Mouse (Mus musculus): Measurements from ENCODE around the gene Bbs4. TPM values are rescaled to one million over a fixed set of nuclear protein-coding genes. Genes with fewer than 3 reads are reported as not detected.

Bbs4 gene
- polyA plus RNA-seq, 1 experiment from 2014 or later: 18.7 TPM

DNA sequence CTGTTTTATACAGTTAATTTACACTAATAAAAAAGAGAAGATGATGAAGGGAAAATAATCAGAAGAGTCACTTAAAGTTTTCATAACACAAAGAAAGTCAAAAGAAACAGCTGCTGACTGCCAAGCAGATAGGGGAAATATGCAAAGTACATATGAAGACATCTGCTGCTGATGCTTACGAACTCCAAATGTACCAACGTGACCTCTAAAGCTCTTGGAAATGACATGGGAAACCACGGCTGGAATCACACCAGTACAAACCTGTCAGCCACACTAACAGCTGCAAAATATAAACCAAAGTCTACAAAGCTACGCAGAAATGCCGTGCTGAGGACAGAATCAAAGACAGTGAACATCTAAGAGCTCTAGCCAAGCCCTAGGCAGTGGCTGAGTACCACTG, 14.2 kb downstream of the Bbs4 start:
- Histone ChIP-seq H3K27ac (no peak overlapping the region), H3K4me3 (no peak overlapping the region), H3K4me1 (no peaks in the 10 kb centered on the region), H3K36me3 (peaks cover 38% of the 10 kb centered on the region), H3K4me2 (replicated peaks) (no peak overlapping the region), H3K9ac (no peak overlapping the region), H3K9me3 (no peaks in the 10 kb centered on the region), H3K27me3 (no peaks in the 10 kb centered on the region)
- ATAC-seq (ENCODE audit: insufficient number of reproducible peaks, insufficient read depth, low FRiP score, low TSS enrichment): no peak
- 80% methylated on average over 5 of the region's 5 CpGs for WGBS

DNA sequence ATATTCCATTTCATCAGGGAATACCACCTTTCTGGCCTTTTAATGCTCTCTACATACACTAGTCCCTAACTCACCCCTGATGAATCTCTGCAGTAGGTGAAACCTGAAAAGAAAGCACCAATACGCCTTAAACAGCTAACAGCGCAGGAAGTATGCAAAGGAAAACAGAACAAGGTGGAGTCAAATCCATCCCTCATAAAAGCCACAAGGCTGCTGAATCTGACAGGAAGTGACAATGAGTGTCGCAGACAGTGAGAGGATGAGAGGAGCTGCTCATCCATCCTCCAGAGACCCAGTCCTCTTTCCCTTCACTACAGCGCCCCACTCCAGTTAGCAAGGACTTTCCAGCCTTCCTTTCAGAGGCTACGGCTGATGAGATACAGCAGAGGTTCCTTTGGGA, 14.9 kb downstream of the Bbs4 start:
- Histone ChIP-seq H3K4me1 (no peaks in the 10 kb centered on the region), H3K36me3 (peaks cover 39% of the 10 kb centered on the region), H3K27me3 (no peaks in the 10 kb centered on the region), H3K4me2 (replicated peaks) (no peak overlapping the region), H3K9me3 (no peaks in the 10 kb centered on the region), H3K9ac (no peak overlapping the region), H3K27ac (no peak overlapping the region), H3K4me3 (no peak overlapping the region)
- ATAC-seq (ENCODE audit: insufficient number of reproducible peaks, insufficient read depth, low FRiP score, low TSS enrichment): no peak
- 88% methylated on average over 5 of the region's 5 CpGs for WGBS

DNA sequence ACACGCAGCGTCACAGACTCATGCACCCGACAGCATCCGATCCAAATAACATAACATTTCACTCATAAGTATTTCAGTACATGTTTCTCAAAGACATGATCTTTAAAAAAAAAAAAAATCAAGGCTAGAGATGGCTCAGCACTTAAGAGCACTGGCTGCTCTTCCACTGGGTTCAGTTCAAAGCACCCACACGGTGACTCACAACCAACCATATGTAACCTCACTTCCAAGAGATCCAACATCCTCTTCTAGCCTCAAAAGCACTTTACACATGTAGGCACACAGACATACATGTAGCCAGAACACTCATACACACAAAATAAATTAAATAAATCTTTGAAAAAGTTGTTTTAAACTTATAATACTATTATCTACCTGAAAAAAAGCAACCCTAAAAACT, 15.4 kb downstream of the Bbs4 start:
- Histone ChIP-seq H3K36me3 (peaks cover 45% of the 10 kb centered on the region), H3K4me3 (no peak overlapping the region), H3K4me2 (replicated peaks) (no peak overlapping the region), H3K27me3 (no peaks in the 10 kb centered on the region), H3K27ac (no peak overlapping the region), H3K9me3 (no peaks in the 10 kb centered on the region), H3K9ac (no peak overlapping the region), H3K4me1 (no peaks in the 10 kb centered on the region)
- ATAC-seq (ENCODE audit: insufficient number of reproducible peaks, insufficient read depth, low FRiP score, low TSS enrichment): no peak
- 89% methylated on average over 5 of the region's 5 CpGs for WGBS

DNA sequence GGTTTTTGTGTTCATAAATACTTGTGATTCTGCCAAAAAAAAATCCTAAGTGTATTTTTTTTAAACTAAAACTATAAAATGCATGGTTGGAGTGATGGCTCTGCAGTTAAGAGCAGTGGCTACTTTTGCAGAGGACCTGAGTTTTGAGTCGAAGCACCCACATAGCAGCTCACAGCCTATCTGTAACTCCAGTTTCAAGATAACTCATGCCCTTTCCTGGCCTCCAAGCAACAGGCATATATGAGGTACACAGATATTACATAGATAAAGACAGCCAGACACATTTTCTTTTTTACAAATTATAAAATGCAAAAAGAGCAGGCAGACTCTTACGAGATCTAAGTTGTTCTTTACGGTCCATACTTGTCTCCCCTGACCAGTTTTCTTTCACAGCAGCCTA, 16.8 kb downstream of the Bbs4 start:
- Histone ChIP-seq H3K27ac (no peak overlapping the region), H3K9me3 (no peaks in the 10 kb centered on the region), H3K4me1 (no peaks in the 10 kb centered on the region), H3K9ac (no peak overlapping the region), H3K27me3 (no peaks in the 10 kb centered on the region), H3K36me3 (peaks cover 34% of the 10 kb centered on the region), H3K4me2 (replicated peaks) (no peak overlapping the region), H3K4me3 (no peak overlapping the region)
- WGBS: 90% methylated on average over 3 of the region's 3 CpGs
- no peak for ATAC-seq (ENCODE audit: insufficient number of reproducible peaks, insufficient read depth, low FRiP score, low TSS enrichment)

DNA sequence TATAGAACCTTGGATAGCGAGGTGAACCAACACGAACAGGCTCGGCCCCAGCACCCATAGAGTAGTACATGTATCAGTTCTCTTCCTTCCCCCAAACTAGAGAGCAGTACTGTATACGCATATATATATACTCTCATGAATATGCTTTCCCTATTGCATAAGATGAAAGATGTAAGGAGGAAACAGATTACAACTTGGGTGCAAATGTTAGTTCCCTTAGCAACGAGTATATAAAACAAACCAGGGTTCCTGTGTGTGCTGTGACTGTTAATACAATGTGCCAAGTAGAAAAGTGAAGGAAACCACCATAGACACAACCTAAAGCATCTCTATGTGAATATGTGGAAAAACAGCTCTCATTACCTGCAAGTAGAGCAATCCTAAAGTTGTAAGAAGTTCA, 23.3 kb downstream of the Bbs4 start:
- Histone ChIP-seq H3K9ac (no peak overlapping the region), H3K4me2 (replicated peaks) (no peak overlapping the region), H3K27ac (no peak overlapping the region), H3K9me3 (no peaks in the 10 kb centered on the region), H3K27me3 (no peaks in the 10 kb centered on the region), H3K4me1 (no peaks in the 10 kb centered on the region), H3K4me3 (no peak overlapping the region), H3K36me3 (peaks cover 36% of the 10 kb centered on the region)
- WGBS: 90% methylated on average over 5 of the region's 5 CpGs
- no peak for ATAC-seq (ENCODE audit: insufficient number of reproducible peaks, insufficient read depth, low FRiP score, low TSS enrichment)

DNA sequence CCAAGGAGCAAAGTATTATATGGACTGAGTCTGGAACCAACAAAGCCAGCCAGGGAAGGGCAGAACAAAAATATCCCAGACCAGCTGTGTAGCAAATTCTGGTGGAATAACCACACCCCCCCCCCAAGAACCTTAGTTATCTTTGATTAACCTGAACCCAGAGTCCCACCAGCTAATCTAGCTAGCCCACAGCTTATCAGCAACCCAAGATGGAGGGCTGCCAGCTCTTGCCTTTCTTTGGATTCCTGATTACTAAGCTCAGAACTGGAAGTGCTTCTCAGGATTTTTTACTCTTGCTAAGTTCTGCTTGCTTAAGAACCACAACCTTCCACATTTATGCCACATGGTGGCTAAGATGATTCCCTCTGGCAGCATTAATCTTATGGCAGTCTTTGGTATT, 29.0 kb downstream of the Bbs4 start:
- Histone ChIP-seq H3K4me3 (no peak overlapping the region), H3K27ac (no peak overlapping the region), H3K36me3 (peaks cover 53% of the 10 kb centered on the region), H3K9me3 (no peaks in the 10 kb centered on the region), H3K9ac (no peak overlapping the region), H3K27me3 (no peaks in the 10 kb centered on the region), H3K4me1 (no peaks in the 10 kb centered on the region), H3K4me2 (replicated peaks) (no peak overlapping the region)
- no peak for ATAC-seq (ENCODE audit: insufficient number of reproducible peaks, insufficient read depth, low FRiP score, low TSS enrichment)

DNA sequence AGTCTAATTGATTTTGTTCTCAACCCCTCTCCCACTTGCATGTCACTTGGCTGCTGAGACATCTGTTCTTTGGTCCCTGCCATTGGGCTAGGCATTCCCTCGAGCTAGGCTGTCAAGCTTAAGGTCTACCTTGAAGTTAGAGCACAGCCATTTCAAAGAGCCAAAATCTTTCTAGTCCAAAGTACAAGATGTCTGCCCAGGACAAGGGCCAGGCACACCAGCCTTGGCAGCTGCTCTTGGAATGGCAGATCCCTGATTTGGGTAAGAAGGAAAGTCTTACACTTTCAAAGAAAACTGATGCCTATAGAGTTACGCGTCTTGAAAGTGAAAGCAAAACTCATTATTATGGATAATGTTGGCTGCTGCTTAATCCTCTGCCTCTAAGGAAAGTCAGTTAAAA, 37.1 kb downstream of the Bbs4 start:
- ATAC-seq (ENCODE audit: insufficient number of reproducible peaks, insufficient read depth, low FRiP score, low TSS enrichment): no peak
- WGBS: 85% methylated on average over 3 of the region's 3 CpGs
- Histone ChIP-seq H3K27ac (no peak overlapping the region), H3K4me1 (no peaks in the 10 kb centered on the region), H3K4me3 (no peak overlapping the region), H3K9me3 (no peaks in the 10 kb centered on the region), H3K36me3 (peaks cover 46% of the 10 kb centered on the region), H3K27me3 (no peaks in the 10 kb centered on the region), H3K9ac (no peak overlapping the region), H3K4me2 (replicated peaks) (no peak overlapping the region)

DNA sequence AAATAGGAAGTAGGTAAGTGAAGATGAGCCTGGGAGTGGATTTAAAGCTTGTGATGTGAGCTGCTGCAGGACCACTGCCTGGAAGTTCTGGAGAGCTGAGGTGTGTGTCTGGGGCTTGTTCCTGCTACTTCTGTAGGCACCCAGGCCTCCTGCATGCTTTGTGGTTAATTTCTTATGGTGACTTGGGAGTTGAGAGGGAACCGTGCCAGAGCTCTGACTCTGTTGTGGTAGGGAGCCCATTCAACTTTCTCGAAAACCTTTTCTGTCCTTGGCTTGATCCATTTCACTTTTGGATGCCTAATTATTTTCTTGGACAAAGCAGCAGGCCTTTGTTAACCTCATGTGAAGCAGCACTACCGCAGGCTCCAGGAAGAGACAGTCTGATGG, 42.0 kb downstream of the Bbs4 start:
- Histone ChIP-seq H3K27me3 (no peaks in the 10 kb centered on the region), H3K4me1 (no peaks in the 10 kb centered on the region), H3K36me3 (peaks cover 60% of the 10 kb centered on the region), H3K4me2 (replicated peaks) (no peak overlapping the region), H3K27ac (no peak overlapping the region), H3K4me3 (no peak overlapping the region), H3K9ac (no peak overlapping the region), H3K9me3 (no peaks in the 10 kb centered on the region)
- 64% methylated on average over 3 of the region's 3 CpGs for WGBS
- no peak for ATAC-seq (ENCODE audit: insufficient number of reproducible peaks, insufficient read depth, low FRiP score, low TSS enrichment)

DNA sequence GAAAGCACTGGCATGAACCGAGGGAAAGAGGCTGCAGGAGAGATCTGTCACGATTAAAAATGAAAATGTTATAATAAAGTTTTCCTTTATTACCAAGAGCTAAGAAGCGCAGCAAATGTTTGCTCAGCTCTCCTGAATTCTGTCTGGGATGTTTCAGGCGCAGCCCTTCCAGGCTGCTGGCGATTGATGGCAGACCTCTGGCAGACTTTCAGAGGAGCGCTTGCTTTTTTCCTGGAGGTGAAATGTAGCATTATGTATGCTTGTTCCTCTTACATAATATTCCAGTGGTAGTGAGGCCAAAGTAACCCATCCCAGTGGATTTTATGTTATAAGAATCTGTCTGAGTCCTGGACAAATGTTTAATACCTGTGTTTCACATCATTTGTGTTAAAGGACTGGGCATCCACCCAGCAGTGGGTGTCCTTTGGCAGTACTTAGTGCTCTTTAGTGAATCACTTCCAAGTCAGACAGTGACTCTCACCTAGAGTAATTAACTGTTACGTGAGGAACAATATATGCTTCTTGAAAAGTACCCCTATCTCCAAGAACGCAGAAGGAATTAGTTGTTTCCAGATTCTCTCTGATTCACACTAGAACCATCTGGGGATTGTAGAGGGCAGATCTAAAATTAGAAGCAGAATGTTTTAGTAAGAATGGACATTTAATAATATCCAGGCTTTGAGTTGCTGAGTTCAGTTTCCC, 42.6 kb downstream of the Bbs4 start:
- H3K9ac ChIP-seq: no peak overlapping the region
- ATAC-seq (ENCODE audit: insufficient number of reproducible peaks, insufficient read depth, low FRiP score, low TSS enrichment): no peak
- no peak overlapping the region for H3K4me2 ChIP-seq (replicated peaks)
- no peaks in the 10 kb centered on the region for H3K4me1 ChIP-seq
- no peaks in the 10 kb centered on the region for H3K27me3 ChIP-seq
- no peak overlapping the region for H3K4me3 ChIP-seq
- WGBS: 77% methylated on average over 8 of the region's 8 CpGs
- peaks cover 64% of the 10 kb centered on the region for H3K36me3 ChIP-seq
- H3K9me3 ChIP-seq: no peaks in the 10 kb centered on the region
- no peak overlapping the region for H3K27ac ChIP-seq

DNA sequence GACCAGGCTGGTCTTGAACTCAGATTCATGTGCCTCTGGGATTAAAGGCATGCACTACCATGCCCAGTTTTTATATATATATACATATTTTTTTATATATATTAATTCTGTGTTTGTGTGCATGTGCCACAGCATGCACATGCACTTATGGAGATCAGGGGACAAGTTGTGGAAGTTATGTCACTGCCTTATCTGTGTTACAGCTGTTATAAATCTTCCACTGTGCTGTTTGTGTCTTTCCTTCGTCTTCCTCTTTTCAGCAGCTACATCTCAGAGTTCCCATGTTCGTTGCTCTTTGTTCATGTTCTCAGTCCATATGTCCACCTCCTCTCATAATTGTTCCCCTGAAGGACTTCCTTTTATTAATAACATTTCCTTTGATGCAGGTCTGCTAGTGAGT, 45.4 kb downstream of the Bbs4 start:
- 58% methylated on average over 2 of the region's 2 CpGs for WGBS

DNA sequence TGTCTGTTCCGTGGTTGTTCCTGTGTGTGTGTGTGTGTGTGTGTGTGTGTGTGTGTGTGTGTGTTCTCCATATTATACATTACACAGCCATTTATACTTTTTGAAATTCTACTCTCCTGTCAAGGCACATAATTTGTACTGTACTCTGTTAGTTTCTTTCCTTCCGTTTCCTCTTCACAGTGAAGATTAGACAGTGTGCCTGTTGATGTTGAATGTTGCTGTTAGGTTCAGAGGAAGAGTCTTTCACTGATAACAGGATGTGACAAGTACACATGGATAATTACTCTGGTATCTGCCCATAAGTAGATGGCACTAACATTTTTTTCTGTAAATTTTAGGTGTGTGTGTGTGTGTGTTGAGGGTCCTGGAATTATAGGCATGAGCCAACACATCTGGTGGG, 56.9 kb downstream of the Bbs4 start:
- no peak overlapping the region for H3K4me2 ChIP-seq (replicated peaks)
- H3K4me3 ChIP-seq: no peak overlapping the region
- no peak overlapping the region for H3K27ac ChIP-seq
- peaks cover 31% of the 10 kb centered on the region for H3K36me3 ChIP-seq
- no peaks in the 10 kb centered on the region for H3K27me3 ChIP-seq
- ATAC-seq (ENCODE audit: insufficient number of reproducible peaks, insufficient read depth, low FRiP score, low TSS enrichment): no peak
- no peak overlapping the region for H3K9ac ChIP-seq
- 91% methylated on average over 2 of the region's 2 CpGs for WGBS
- H3K4me1 ChIP-seq: peaks cover 7% of the 10 kb centered on the region; the same call in 1 of the 2 replicates
- H3K9me3 ChIP-seq: no peaks in the 10 kb centered on the region

More for the DNA sequence above, 45.4 kb downstream of the Bbs4 start:
- Histone ChIP-seq H3K4me2 (replicated peaks) (no peak overlapping the region), H3K9ac (no peak overlapping the region), H3K27ac (no peak overlapping the region), H3K4me3 (no peak overlapping the region), H3K36me3 (peaks cover 47% of the 10 kb centered on the region), H3K9me3 (no peaks in the 10 kb centered on the region), H3K4me1 (no peaks in the 10 kb centered on the region), H3K27me3 (no peaks in the 10 kb centered on the region)
- no peak for ATAC-seq (ENCODE audit: insufficient number of reproducible peaks, insufficient read depth, low FRiP score, low TSS enrichment)

DNA sequence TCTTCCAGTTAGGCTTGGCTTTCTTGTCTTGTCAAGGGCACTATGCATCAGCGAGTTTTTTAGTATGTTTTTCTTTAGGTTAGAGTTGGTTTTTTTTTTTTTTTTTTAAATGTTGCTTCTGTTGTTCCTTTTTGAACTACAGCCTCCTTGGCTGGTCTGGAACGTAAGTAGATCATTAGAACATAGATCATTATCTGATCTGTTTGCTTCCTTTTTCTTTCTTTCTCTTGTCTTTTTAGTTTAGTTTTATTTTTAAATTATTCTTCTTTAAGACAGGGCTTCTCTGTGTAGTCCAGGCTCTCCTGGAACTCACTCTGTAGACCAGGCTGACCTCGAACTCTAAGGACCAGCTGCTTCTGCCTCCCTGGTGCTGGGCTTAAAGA, 60.8 kb downstream of the Bbs4 start:
- Histone ChIP-seq H3K27ac (no peak overlapping the region), H3K36me3 (peaks cover 1% of the 10 kb centered on the region; the same call in 1 of the 2 replicates), H3K4me1 (peaks cover 37% of the 10 kb centered on the region), H3K4me3 (peak overlapping the region; percentile 91), H3K9ac (peak overlapping the region; percentile 88; the same call in 1 of the 2 replicates), H3K9me3 (no peaks in the 10 kb centered on the region), H3K4me2 (replicated peaks) (peak overlapping the region; percentile 52), H3K27me3 (no peaks in the 10 kb centered on the region)
- ATAC-seq (ENCODE audit: insufficient number of reproducible peaks, insufficient read depth, low FRiP score, low TSS enrichment): no peak
- WGBS: 47% methylated on average over 3 of the region's 3 CpGs

All from embryonic facial prominence, embryonic 12.5 days (tissue).